Mouse (Mus musculus) heart, embryonic 14.5 days (tissue): ENCODE data around the gene Tfb2m. TPM values are rescaled to one million over a fixed set of nuclear protein-coding genes. Genes with fewer than 3 reads are reported as not detected.

Experiments used
- ATAC-seq: fragments of 200-750 bp; cut with Nextera tagmentation; 2 replicates; pipeline ENCODE4 v1.8.0; 2017; ENCODE audit warnings: low read depth, moderate TSS enrichment; ENCODE audit not compliant: insufficient number of reproducible peaks, insufficient read depth, low FRiP score
- H3K27ac ChIP-seq, 2 experiments: fragments of 200-500 bp in 1 of 2; fragments of 300-500 bp in 1 of 2; sonication (generic) in 1 of 2; replicated peaks in 1 of 2; 2 replicates each; pipeline ENCODE4 v1.5.1; 2012 to 2014; ENCODE audit warnings: low read depth in 2 of 2, low read length in 2 of 2, control low read depth in 1 of 2, mild to moderate bottlenecking in 1 of 2, mixed read lengths in 1 of 2; ENCODE audit not compliant: control insufficient read depth in 1 of 2, insufficient read depth in 1 of 2
- H3K27me3 ChIP-seq: fragments of 300-500 bp; sonication (generic); 2 replicates; pipeline ENCODE4 v1.6.1; 2014; ENCODE audit warnings: mild to moderate bottlenecking, low read length, control low read depth; ENCODE audit not compliant: control insufficient read depth, insufficient read depth
- H3K36me3 ChIP-seq: fragments of 300-500 bp; sonication (generic); 2 replicates; pipeline ENCODE4 v1.6.1; 2014; ENCODE audit warnings: mild to moderate bottlenecking, control low read depth, low read length, mixed read lengths; ENCODE audit not compliant: control insufficient read depth, insufficient read depth
- H3K4me1 ChIP-seq, 2 experiments: fragments of 200-500 bp in 1 of 2; fragments of 300-500 bp in 1 of 2; sonication (generic) in 1 of 2; 2 replicates each; pipeline ENCODE4 v1.6.1; 2012 to 2014; ENCODE audit warnings: low read length in 2 of 2, control low read depth in 1 of 2, mixed read lengths in 1 of 2; ENCODE audit not compliant: control insufficient read depth in 2 of 2, insufficient read depth in 2 of 2
- H3K4me2 ChIP-seq: fragments of 300-500 bp; sonication (generic); 2 replicates; pipeline ENCODE4 v1.6.1; 2014; ENCODE audit warnings: mild to moderate bottlenecking, low read length
- H3K4me3 ChIP-seq, 2 experiments: fragments of 200-500 bp in 1 of 2; fragments of 300-500 bp in 1 of 2; sonication (generic) in 1 of 2; 2 replicates each; pipeline ENCODE4 v1.5.1; 2012 to 2014; ENCODE audit warnings: low read length in 2 of 2, mild to moderate bottlenecking in 2 of 2, control low read depth in 1 of 2, low read depth in 1 of 2, moderate library complexity in 1 of 2; ENCODE audit not compliant: control insufficient read depth in 1 of 2, insufficient read depth in 1 of 2
- H3K9ac ChIP-seq: fragments of 300-500 bp; sonication (generic); 2 replicates; pipeline ENCODE4 v1.6.1; 2014; ENCODE audit warnings: mild to moderate bottlenecking, low read length
- H3K9me3 ChIP-seq: fragments of 300-500 bp; sonication (generic); 2 replicates; pipeline ENCODE4 v1.6.1; 2016; ENCODE audit warnings: low read length, control low read depth; ENCODE audit not compliant: control insufficient read depth
- WGBS: fragments of 180-500 bp; shearing (Covaris S2); extraction: QIAGEN DNeasy Blood & Tissue Kit; methylation state at CpG from one replicate; pipeline ENCODE4 v1.1.7; 2014; 5-methylcytosine and 5-hydroxymethylcytosine counted together
- polyA plus RNA-seq: library from polyadenylated mRNA; unstranded; fragments of >200 nt; fragmentation: Nextera tagmentation; extraction: Ambion mirVana; gene quantifications from 2 replicates; pipeline ENCODE4 v1.2.1, GENCODE M21; 2014

The Tfb2m gene
- polyA plus RNA-seq, 1 experiment from 2014 or later, result 29.0 TPM

GRCm38 (mm10) chr1:179570482-179570881 lies 24.4 kb upstream of the Tfb2m start:
- no peak for ATAC-seq
- Histone ChIP-seq H3K36me3 (no peaks in the 10 kb centered on the region), H3K27me3 (no peaks in the 10 kb centered on the region), H3K27ac (no peak overlapping the region), H3K4me2 (no peak overlapping the region), H3K4me3 (no peak overlapping the region), H3K9ac (no peak overlapping the region), H3K4me1 (peaks cover 11 to 33% of the 10 kb centered on the region in 2 experiments), H3K9me3 (no peaks in the 10 kb centered on the region)
- 100% methylated on average over 1 of the region's 1 CpGs for WGBS

- 34% methylated on average over 4 of the region's 4 CpGs for WGBS
- no peaks in the 10 kb centered on the region for H3K9me3 ChIP-seq
- no peak overlapping the region for H3K4me2 ChIP-seq
- H3K4me1 ChIP-seq, result peaks cover 11 to 31% of the 10 kb centered on the region in 2 experiments
- no peaks in the 10 kb centered on the region for H3K36me3 ChIP-seq
- H3K9ac ChIP-seq, result no peak overlapping the region
- no peak overlapping the region for H3K4me3 ChIP-seq
- no peak for ATAC-seq
- H3K27ac ChIP-seq, result peak overlapping the region; percentile 35 to 59; a peak in 2 of 4 replicates
- no peaks in the 10 kb centered on the region for H3K27me3 ChIP-seq
These were observed 22.8 kb upstream of the Tfb2m start for GRCm38 (mm10) chr1:179568690-179569398.

DNA sequence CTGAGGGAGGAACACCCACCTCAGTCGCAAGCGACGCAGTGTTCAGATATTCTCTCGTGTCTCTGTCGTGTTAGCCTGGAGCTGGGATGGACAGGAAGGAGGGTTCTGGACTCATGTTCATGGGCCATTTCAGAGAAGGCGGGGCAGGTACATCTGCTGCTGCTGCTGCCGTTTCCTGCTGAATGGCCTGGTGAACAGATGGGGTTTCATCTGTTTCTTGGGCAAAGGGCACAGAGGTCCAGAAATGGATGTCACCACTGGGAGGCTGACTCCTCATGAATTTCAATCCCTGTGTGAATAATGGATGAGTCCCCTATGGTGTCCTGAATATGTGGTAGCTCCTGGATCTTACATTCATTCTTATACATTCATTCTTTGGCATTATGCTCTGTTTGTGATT lies 21.5 kb upstream of the Tfb2m start:
- Histone ChIP-seq H3K36me3 (no peaks in the 10 kb centered on the region), H3K4me2 (no peak overlapping the region), H3K27me3 (no peaks in the 10 kb centered on the region), H3K4me1 (peaks cover 11 to 32% of the 10 kb centered on the region in 2 experiments), H3K27ac (no peak overlapping the region), H3K9ac (no peak overlapping the region), H3K4me3 (no peak overlapping the region), H3K9me3 (no peaks in the 10 kb centered on the region)
- ATAC-seq, result no peak
- 74% methylated on average over 7 of the region's 7 CpGs for WGBS

DNA sequence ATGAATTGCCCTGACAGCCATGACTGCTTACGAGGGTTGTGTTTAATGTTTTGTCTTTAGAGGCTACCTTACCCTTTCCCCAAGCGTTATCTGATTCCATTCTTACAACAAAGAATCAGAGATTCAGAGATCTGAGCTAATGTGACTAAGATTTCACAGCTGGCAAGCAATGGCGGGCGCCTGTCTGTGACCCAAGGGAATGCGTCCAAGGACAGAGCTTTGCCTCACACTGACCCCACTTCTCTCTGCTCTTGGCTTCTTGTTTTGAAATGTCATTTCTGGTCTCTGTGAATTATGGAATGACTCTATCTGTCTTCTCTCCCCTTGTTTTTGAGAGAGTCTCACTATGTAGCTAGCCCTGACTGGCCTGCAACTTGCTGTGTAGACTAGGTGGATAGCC lies 17.9 kb upstream of the Tfb2m start:
- Histone ChIP-seq H3K27ac (no peak overlapping the region), H3K4me1 (peaks cover 8 to 24% of the 10 kb centered on the region in 2 experiments), H3K27me3 (no peaks in the 10 kb centered on the region), H3K4me3 (no peak overlapping the region), H3K36me3 (no peaks in the 10 kb centered on the region), H3K4me2 (no peak overlapping the region), H3K9ac (no peak overlapping the region), H3K9me3 (no peaks in the 10 kb centered on the region)
- WGBS, result 82% methylated on average over 5 of the region's 5 CpGs
- no peak for ATAC-seq

GRCm38 (mm10) chr1:179563211-179563610 lies 17.1 kb upstream of the Tfb2m start:
- 72% methylated on average over 4 of the region's 4 CpGs for WGBS
- H3K27me3 ChIP-seq, result no peaks in the 10 kb centered on the region
- no peaks in the 10 kb centered on the region for H3K36me3 ChIP-seq
- no peak overlapping the region for H3K27ac ChIP-seq
- H3K4me1 ChIP-seq, result peaks cover 5 to 17% of the 10 kb centered on the region in 2 experiments
- no peak for ATAC-seq
- H3K4me3 ChIP-seq, result no peak overlapping the region
- no peak overlapping the region for H3K9ac ChIP-seq
- H3K9me3 ChIP-seq, result no peaks in the 10 kb centered on the region
- H3K4me2 ChIP-seq, result no peak overlapping the region

DNA sequence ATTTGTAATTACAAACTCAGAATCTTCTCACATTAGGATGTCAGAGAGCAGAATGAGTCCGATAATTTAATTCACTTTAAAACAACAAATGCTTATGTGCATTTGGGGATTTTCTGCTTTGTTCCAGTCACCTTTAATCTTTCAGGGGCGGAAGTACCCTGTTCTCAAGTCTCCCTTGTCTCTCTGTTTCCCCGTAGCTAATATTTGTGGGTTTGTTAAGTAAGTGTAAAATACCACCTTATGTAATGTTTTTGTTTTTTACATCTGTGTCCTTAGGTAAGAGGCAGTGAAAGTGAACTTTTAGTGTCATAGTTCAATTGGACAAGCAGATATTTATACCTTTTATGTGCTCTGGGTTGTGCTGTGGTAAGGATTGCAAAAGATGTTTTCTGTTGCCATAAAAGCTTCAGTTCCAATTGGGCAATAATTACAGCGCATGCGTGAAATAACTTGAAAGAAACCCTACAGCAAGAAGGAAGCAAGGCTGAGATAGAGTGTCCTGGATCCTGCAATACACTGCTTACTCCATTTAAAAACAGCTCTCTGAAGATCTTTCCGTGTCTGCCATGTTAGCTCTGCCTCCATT lies 14.9 kb upstream of the Tfb2m start:
- Histone ChIP-seq H3K36me3 (no peaks in the 10 kb centered on the region), H3K27me3 (no peaks in the 10 kb centered on the region), H3K9me3 (no peaks in the 10 kb centered on the region), H3K9ac (no peak overlapping the region), H3K4me3 (no peak overlapping the region), H3K27ac (no peak overlapping the region), H3K4me2 (no peak overlapping the region), H3K4me1 (0 out of 4 replicates have a peak, but pooled peaks cover 0 to 3% of the 10 kb centered on the region in 2 experiments)
- 92% methylated on average over 6 of the region's 6 CpGs for WGBS
- no peak for ATAC-seq

GRCm38 (mm10) chr1:179559446-179560194 lies 13.6 kb upstream of the Tfb2m start:
- WGBS, result 70% methylated on average over 11 of the region's 11 CpGs
- no peak overlapping the region for H3K9ac ChIP-seq
- H3K9me3 ChIP-seq, result no peaks in the 10 kb centered on the region
- no peaks in the 10 kb centered on the region for H3K36me3 ChIP-seq
- no peak overlapping the region for H3K4me3 ChIP-seq
- no peak overlapping the region for H3K27ac ChIP-seq
- ATAC-seq, result no peak
- no peaks in the 10 kb centered on the region for H3K27me3 ChIP-seq
- H3K4me1 ChIP-seq, result 0 out of 4 replicates have a peak, but pooled peaks cover 0 to 3% of the 10 kb centered on the region in 2 experiments
- no peak overlapping the region for H3K4me2 ChIP-seq
